Mouse (Mus musculus) embryonic facial prominence, embryonic 11.5 days (tissue): ENCODE measurements around the gene Scpep1. TPM values are rescaled to one million over a fixed set of nuclear protein-coding genes. Genes with fewer than 3 reads are reported as not detected.

Source experiments
- ATAC-seq: fragments of 200-750 bp; cut with Nextera tagmentation; replicated peaks from 2 replicates; pipeline ENCODE4 v1.8.0; 2017; ENCODE audit warnings: low read depth; ENCODE audit not compliant: insufficient number of reproducible peaks, low FRiP score, low TSS enrichment
- DNase-seq: peaks from one replicate; pipeline ENCODE4 v3.0.0-alpha.2; 2015; ENCODE audit warnings: low spot score
- H3K27ac ChIP-seq: fragments of 300-500 bp; sonication (generic); replicated peaks from 2 replicates; pipeline ENCODE4 v1.5.1; 2014; ENCODE audit warnings: mild to moderate bottlenecking, low read depth, low read length, control low read depth
- H3K27me3 ChIP-seq: fragments of 300-500 bp; sonication (generic); 2 replicates; pipeline ENCODE4 v1.6.1; 2014; ENCODE audit warnings: mild to moderate bottlenecking, low read length, moderate library complexity, mixed read lengths; ENCODE audit not compliant: control insufficient read depth, insufficient read depth
- H3K36me3 ChIP-seq: fragments of 300-500 bp; sonication (generic); replicated peaks from 2 replicates; pipeline ENCODE4 v1.6.1; 2014; ENCODE audit warnings: low read depth, mild to moderate bottlenecking, low read length, moderate library complexity, mixed read lengths; ENCODE audit not compliant: control insufficient read depth, insufficient read depth
- H3K4me1 ChIP-seq: fragments of 300-500 bp; sonication (generic); 2 replicates; pipeline ENCODE4 v1.6.1; 2014; ENCODE audit warnings: low read length, mixed read lengths; ENCODE audit not compliant: control insufficient read depth, insufficient read depth
- H3K4me2 ChIP-seq: fragments of 300-500 bp; sonication (generic); 2 replicates; pipeline ENCODE4 v1.6.1; 2014; ENCODE audit warnings: low read depth, mild to moderate bottlenecking, control low read depth, low read length, moderate library complexity
- H3K4me3 ChIP-seq: fragments of 300-500 bp; sonication (generic); 2 replicates; pipeline ENCODE4 v1.5.1; 2014; ENCODE audit warnings: low read depth, low read length, control low read depth
- H3K9ac ChIP-seq: fragments of 300-500 bp; sonication (generic); replicated peaks from 2 replicates; pipeline ENCODE4 v1.6.1; 2014; ENCODE audit warnings: mild to moderate bottlenecking, control low read depth, low read length
- H3K9me3 ChIP-seq: fragments of 300-500 bp; sonication (generic); replicated peaks from 2 replicates; pipeline ENCODE4 v1.6.1; 2016; ENCODE audit warnings: mild to moderate bottlenecking, low read length, inconsistent platforms, mixed read lengths; ENCODE audit not compliant: control insufficient read depth
- WGBS: fragments of 180-500 bp; shearing (Covaris S2); extraction: QIAGEN DNeasy Blood & Tissue Kit; methylation state at CpG from one replicate; pipeline ENCODE4 v1.1.7; 2014; 5-methylcytosine and 5-hydroxymethylcytosine counted together
- polyA plus RNA-seq: library from polyadenylated mRNA; unstranded; fragments of >200 nt; fragmentation: Nextera tagmentation; extraction: Ambion mirVana; gene quantifications from 2 replicates; pipeline ENCODE4 v1.2.1, GENCODE M21; 2014

The Scpep1 gene
- polyA plus RNA-seq, 1 experiment from 2014 or later: 84.3 TPM

GRCm38 (mm10) chr11:88948896-88949295 is 6.4 kb downstream of the Scpep1 start:
- no peak overlapping the region for H3K9ac ChIP-seq
- no peaks in the 10 kb centered on the region for H3K9me3 ChIP-seq
- H3K4me3 ChIP-seq: no peak overlapping the region
- no peak overlapping the region for H3K27ac ChIP-seq
- H3K4me1 ChIP-seq: no peaks in the 10 kb centered on the region
- H3K4me2 ChIP-seq: no peak overlapping the region
- peaks cover 3% of the 10 kb centered on the region for H3K36me3 ChIP-seq
- WGBS: 76% methylated on average over 8 of the region's 8 CpGs
- H3K27me3 ChIP-seq: no peaks in the 10 kb centered on the region
- DNase-seq: no peak
- no peak for ATAC-seq

GRCm38 (mm10) chr11:88945971-88946585 is 9.2 kb downstream of the Scpep1 start:
- 70% methylated on average over 8 of the region's 8 CpGs for WGBS
- H3K4me1 ChIP-seq: no peaks in the 10 kb centered on the region
- no peak for DNase-seq
- H3K4me2 ChIP-seq: no peak overlapping the region
- H3K36me3 ChIP-seq: peaks cover 3% of the 10 kb centered on the region
- no peak for ATAC-seq
- no peak overlapping the region for H3K27ac ChIP-seq
- no peak overlapping the region for H3K4me3 ChIP-seq
- no peaks in the 10 kb centered on the region for H3K27me3 ChIP-seq
- H3K9ac ChIP-seq: no peak overlapping the region
- no peaks in the 10 kb centered on the region for H3K9me3 ChIP-seq

- H3K4me3 ChIP-seq: no peak overlapping the region
- H3K27ac ChIP-seq: no peak overlapping the region
- no peak overlapping the region for H3K4me2 ChIP-seq
- no peaks in the 10 kb centered on the region; the same call in 1 of the 2 replicates for H3K36me3 ChIP-seq
- no peaks in the 10 kb centered on the region for H3K4me1 ChIP-seq
- WGBS: 77% methylated on average over 12 of the region's 12 CpGs
- H3K27me3 ChIP-seq: no peaks in the 10 kb centered on the region
- H3K9me3 ChIP-seq: no peaks in the 10 kb centered on the region
- ATAC-seq (no peak), DNase-seq (no peak)
- no peak overlapping the region for H3K9ac ChIP-seq
Observed at GRCm38 (mm10) chr11:88941489-88941888, 13.8 kb downstream of the Scpep1 start.

GRCm38 (mm10) chr11:88939634-88940033 is 15.6 kb downstream of the Scpep1 start:
- DNase-seq (no peak), ATAC-seq (no peak)
- no peaks in the 10 kb centered on the region for H3K4me1 ChIP-seq
- no peaks in the 10 kb centered on the region for H3K27me3 ChIP-seq
- H3K9ac ChIP-seq: no peak overlapping the region
- no peaks in the 10 kb centered on the region; the same call in 1 of the 2 replicates for H3K36me3 ChIP-seq
- WGBS: 96% methylated on average over 4 of the region's 4 CpGs
- no peaks in the 10 kb centered on the region for H3K9me3 ChIP-seq
- H3K4me3 ChIP-seq: no peak overlapping the region
- no peak overlapping the region for H3K27ac ChIP-seq
- H3K4me2 ChIP-seq: no peak overlapping the region

- Histone ChIP-seq H3K9ac (no peak overlapping the region), H3K27ac (no peak overlapping the region), H3K4me2 (no peak overlapping the region), H3K9me3 (no peaks in the 10 kb centered on the region), H3K4me3 (no peak overlapping the region), H3K27me3 (no peaks in the 10 kb centered on the region), H3K4me1 (no peaks in the 10 kb centered on the region), H3K36me3 (no peaks in the 10 kb centered on the region; the same call in 1 of the 2 replicates)
- ATAC-seq (no peak), DNase-seq (no peak)
- 95% methylated on average over 2 of the region's 2 CpGs for WGBS
Observed at GRCm38 (mm10) chr11:88938770-88939169, 16.5 kb downstream of the Scpep1 start.

GRCm38 (mm10) chr11:88937886-88938285 is 17.4 kb downstream of the Scpep1 start:
- Histone ChIP-seq H3K36me3 (no peaks in the 10 kb centered on the region; the same call in 1 of the 2 replicates), H3K27ac (no peak overlapping the region), H3K27me3 (no peaks in the 10 kb centered on the region), H3K4me2 (no peak overlapping the region), H3K4me1 (no peaks in the 10 kb centered on the region), H3K9me3 (no peaks in the 10 kb centered on the region), H3K4me3 (no peak overlapping the region), H3K9ac (no peak overlapping the region)
- 87% methylated on average over 2 of the region's 2 CpGs for WGBS
- no peak for DNase-seq
- no peak for ATAC-seq

GRCm38 (mm10) chr11:88934089-88935000 is 20.9 kb downstream of the Scpep1 start:
- Histone ChIP-seq H3K4me3 (no peak overlapping the region), H3K4me2 (no peak overlapping the region), H3K36me3 (no peaks in the 10 kb centered on the region), H3K9ac (no peak overlapping the region), H3K27ac (no peak overlapping the region), H3K9me3 (no peaks in the 10 kb centered on the region), H3K27me3 (no peaks in the 10 kb centered on the region), H3K4me1 (no peaks in the 10 kb centered on the region)
- WGBS: 92% methylated on average over 19 of the region's 19 CpGs
- no peak for ATAC-seq
- DNase-seq: no peak

GRCm38 (mm10) chr11:88933030-88933429 is 22.2 kb downstream of the Scpep1 start:
- DNase-seq (no peak), ATAC-seq (no peak)
- Histone ChIP-seq H3K4me1 (no peaks in the 10 kb centered on the region), H3K27ac (no peak overlapping the region), H3K9ac (no peak overlapping the region), H3K4me2 (no peak overlapping the region), H3K9me3 (no peaks in the 10 kb centered on the region), H3K27me3 (no peaks in the 10 kb centered on the region), H3K36me3 (no peaks in the 10 kb centered on the region; the same call in 1 of the 2 replicates), H3K4me3 (no peak overlapping the region)
- 93% methylated on average over 9 of the region's 9 CpGs for WGBS
